Mouse (Mus musculus): ENCODE measurements around the gene Scfd2. TPM values are rescaled to one million over a fixed set of nuclear protein-coding genes. Genes with fewer than 3 reads are reported as not detected.
A peak's percentile ranks its signal among the peaks of the same experiment; 100 is the strongest.

The Scfd2 gene
- polyA plus RNA-seq (2014; fragmentation: Nextera tagmentation; extraction: Ambion mirVana): 16.7 and 18.4 TPM in 2 replicates

DNA sequence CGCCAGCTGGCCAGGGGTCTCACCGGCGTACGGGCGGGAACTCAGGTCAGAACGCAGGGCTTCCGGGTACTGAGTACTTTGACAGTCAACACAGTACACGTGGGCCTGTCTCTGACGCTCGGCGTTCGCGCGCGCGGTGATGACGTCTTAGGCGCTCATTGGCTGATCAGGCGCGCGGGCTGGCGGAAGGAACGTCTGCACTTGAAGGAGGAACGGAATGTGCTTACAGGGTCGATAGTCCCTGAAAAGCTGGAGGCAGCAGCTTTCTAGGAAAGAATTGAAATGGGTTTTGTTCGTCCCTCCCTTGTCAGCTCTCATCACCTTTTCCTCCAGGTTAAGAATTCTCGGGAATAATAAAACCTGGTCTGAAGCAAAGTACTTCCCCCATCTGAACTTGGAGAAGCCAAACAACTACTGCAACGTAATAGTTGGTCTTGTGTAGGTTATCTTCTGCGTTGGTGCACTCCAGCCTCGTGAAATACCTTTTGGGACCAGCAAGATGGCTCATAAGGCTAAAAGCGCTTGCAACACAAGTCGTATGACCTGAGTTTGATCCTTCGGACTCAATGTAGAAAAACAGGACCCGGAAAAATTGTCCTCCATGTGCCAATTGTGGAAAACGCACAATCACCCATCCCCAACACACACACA is at the start of gene Scfd2:
Scfd2 (minus strand) TSS at position 130 of the 651 bp plus-strand sequence.
- Histone ChIP-seq H3K9me3 (ENCODE audit: control insufficient read depth, low read length) (no peaks in the 10 kb centered on the region), H3K27ac (replicated peaks; ENCODE audit: low read depth, low read length) (peak within 1 kb of the TSS; percentile 60; the same call in 1 of the 2 replicates), H3K4me2 (ENCODE audit: low read length) (peak within 1 kb of the TSS; percentile 99), H3K4me3 (replicated peaks; ENCODE audit: low read depth, low read length) (peak within 1 kb of the TSS; percentile 73), H3K36me3 (ENCODE audit: control insufficient read depth, insufficient read depth, low read length) (no peaks in the 10 kb centered on the region), H3K9ac (replicated peaks; ENCODE audit: low read length) (peak within 1 kb of the TSS; percentile 62), H3K4me1 (ENCODE audit: control insufficient read depth, insufficient read depth, low read length) (peaks cover 25% of the 10 kb centered on the region), H3K27me3 (ENCODE audit: control insufficient read depth, insufficient read depth, low read length) (no peaks in the 10 kb centered on the region)
- DNase-seq (peak; percentile 98), ATAC-seq (ENCODE audit: low FRiP score, low TSS enrichment) (peak; percentile 84)
- 7% methylated on average over 35 of the region's 35 CpGs for WGBS

DNA sequence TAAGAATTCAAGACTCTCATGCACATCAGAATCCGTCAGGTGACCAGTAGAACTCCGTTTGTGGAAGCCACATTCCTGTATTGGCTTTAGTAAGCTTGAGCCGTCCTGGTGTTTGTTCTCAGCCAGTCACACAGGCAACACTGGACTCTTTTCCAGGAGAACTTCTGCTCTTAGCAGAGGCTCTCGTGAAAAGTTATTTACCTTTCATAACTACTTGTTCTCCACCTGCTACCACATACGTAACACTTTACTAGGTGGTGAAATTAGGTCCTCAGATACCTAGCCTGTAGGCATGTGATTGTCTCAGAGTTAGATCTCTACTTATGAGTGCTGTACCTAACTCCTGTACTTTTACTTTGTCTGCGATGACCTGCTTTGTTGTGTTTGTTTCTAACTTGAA is 40.2 kb upstream of the Scfd2 start:
- Histone ChIP-seq H3K4me1 (ENCODE audit: control insufficient read depth, insufficient read depth, low read length) (no peaks in the 10 kb centered on the region), H3K27ac (replicated peaks; ENCODE audit: low read depth, low read length) (no peak overlapping the region), H3K4me3 (replicated peaks; ENCODE audit: low read depth, low read length) (no peak overlapping the region), H3K9me3 (ENCODE audit: control insufficient read depth, low read length) (no peaks in the 10 kb centered on the region), H3K9ac (replicated peaks; ENCODE audit: low read length) (no peak overlapping the region), H3K4me2 (ENCODE audit: low read length) (no peak overlapping the region), H3K27me3 (ENCODE audit: control insufficient read depth, insufficient read depth, low read length) (no peaks in the 10 kb centered on the region), H3K36me3 (ENCODE audit: control insufficient read depth, insufficient read depth, low read length) (peaks cover 35% of the 10 kb centered on the region)
- ATAC-seq (ENCODE audit: low FRiP score, low TSS enrichment) (no peak), DNase-seq (no peak)
- WGBS: 92% methylated on average over 6 of the region's 6 CpGs

DNA sequence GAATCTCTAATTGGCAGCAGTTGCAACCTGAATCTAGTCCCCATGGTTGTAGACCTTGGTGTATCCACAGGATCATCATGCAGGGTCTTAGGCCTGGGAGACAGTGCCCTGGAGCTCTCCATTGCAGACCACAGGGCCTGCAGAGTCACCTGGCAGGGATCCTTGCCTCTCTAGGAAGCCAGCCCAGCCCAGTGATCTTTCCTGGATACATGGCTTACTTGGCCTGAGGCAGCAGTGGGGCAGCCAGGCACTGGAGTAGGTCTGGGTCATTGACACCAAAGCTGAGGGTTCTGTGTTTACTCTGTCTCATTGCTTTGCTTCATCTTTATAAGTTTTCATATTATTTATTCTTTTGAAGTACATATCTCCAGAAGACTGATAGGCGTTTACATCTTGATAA is 29.6 kb upstream of the Scfd2 start:
- no peak for ATAC-seq (ENCODE audit: low FRiP score, low TSS enrichment)
- Histone ChIP-seq H3K4me1 (ENCODE audit: control insufficient read depth, insufficient read depth, low read length) (no peaks in the 10 kb centered on the region), H3K9me3 (ENCODE audit: control insufficient read depth, low read length) (no peaks in the 10 kb centered on the region), H3K9ac (replicated peaks; ENCODE audit: low read length) (no peak overlapping the region), H3K27ac (replicated peaks; ENCODE audit: low read depth, low read length) (no peak overlapping the region), H3K4me3 (replicated peaks; ENCODE audit: low read depth, low read length) (no peak overlapping the region), H3K4me2 (ENCODE audit: low read length) (no peak overlapping the region), H3K27me3 (ENCODE audit: control insufficient read depth, insufficient read depth, low read length) (no peaks in the 10 kb centered on the region), H3K36me3 (ENCODE audit: control insufficient read depth, insufficient read depth, low read length) (peaks cover 74% of the 10 kb centered on the region)
- DNase-seq: no peak
- 100% methylated on average over 1 of the region's 1 CpGs for WGBS

DNA sequence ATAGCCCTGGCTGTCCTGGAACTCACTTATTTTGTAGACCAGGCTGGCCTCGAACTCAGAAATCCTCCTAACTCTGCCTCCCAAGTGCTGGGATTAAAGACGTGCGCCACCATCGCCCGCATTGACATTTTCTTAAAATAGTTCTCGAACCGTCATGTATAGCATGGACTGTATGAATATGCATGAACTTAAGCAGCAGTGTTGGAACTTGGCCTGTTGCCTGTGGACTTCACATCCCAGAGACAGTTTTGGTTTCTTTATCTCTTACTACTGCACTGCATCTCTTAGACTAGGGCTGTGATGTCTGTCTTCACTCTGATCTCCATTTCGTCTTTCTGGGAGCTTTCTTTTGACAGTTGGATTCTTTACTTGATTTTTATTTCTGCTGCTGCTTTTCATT is 18.0 kb upstream of the Scfd2 start:
- Histone ChIP-seq H3K27ac (replicated peaks; ENCODE audit: low read depth, low read length) (no peak overlapping the region), H3K9me3 (ENCODE audit: control insufficient read depth, low read length) (no peaks in the 10 kb centered on the region), H3K4me3 (replicated peaks; ENCODE audit: low read depth, low read length) (no peak overlapping the region), H3K4me1 (ENCODE audit: control insufficient read depth, insufficient read depth, low read length) (no peaks in the 10 kb centered on the region), H3K4me2 (ENCODE audit: low read length) (no peak overlapping the region), H3K36me3 (ENCODE audit: control insufficient read depth, insufficient read depth, low read length) (peaks cover 51% of the 10 kb centered on the region), H3K9ac (replicated peaks; ENCODE audit: low read length) (no peak overlapping the region), H3K27me3 (ENCODE audit: control insufficient read depth, insufficient read depth, low read length) (no peaks in the 10 kb centered on the region)
- DNase-seq (no peak), ATAC-seq (ENCODE audit: low FRiP score, low TSS enrichment) (no peak)
- 81% methylated on average over 8 of the region's 8 CpGs for WGBS

DNA sequence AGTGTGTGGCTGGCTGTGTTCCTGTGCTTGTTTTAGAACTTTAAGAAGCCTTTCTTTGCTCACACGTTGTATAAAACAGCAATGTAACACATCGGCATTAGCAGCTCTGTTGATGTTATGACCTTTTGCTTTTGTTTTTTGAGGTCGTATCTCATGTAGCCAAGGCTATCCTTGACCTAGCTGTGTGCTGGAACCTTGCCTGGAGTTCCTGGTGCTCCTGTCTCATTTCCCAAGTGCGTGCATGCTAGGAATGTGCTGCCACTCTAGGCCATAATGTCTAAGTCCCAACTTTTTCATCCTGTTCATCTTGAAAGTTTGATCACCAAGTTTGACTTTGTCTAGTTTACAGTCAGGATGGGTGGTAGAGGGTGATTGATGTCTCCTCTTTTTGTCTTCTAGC is 14.0 kb upstream of the Scfd2 start:
- DNase-seq: no peak
- WGBS: 95% methylated on average over 4 of the region's 4 CpGs
- peaks cover 52% of the 10 kb centered on the region for H3K36me3 ChIP-seq (ENCODE audit: control insufficient read depth, insufficient read depth, low read length)
- H3K27me3 ChIP-seq (ENCODE audit: control insufficient read depth, insufficient read depth, low read length): no peaks in the 10 kb centered on the region
- no peak overlapping the region for H3K27ac ChIP-seq (replicated peaks; ENCODE audit: low read depth, low read length)
- H3K4me2 ChIP-seq (ENCODE audit: low read length): no peak overlapping the region
- H3K9ac ChIP-seq (replicated peaks; ENCODE audit: low read length): no peak overlapping the region
- no peak for ATAC-seq (ENCODE audit: low FRiP score, low TSS enrichment)
- no peak overlapping the region for H3K4me3 ChIP-seq (replicated peaks; ENCODE audit: low read depth, low read length)
- no peaks in the 10 kb centered on the region for H3K9me3 ChIP-seq (ENCODE audit: control insufficient read depth, low read length)
- H3K4me1 ChIP-seq (ENCODE audit: control insufficient read depth, insufficient read depth, low read length): no peaks in the 10 kb centered on the region

DNA sequence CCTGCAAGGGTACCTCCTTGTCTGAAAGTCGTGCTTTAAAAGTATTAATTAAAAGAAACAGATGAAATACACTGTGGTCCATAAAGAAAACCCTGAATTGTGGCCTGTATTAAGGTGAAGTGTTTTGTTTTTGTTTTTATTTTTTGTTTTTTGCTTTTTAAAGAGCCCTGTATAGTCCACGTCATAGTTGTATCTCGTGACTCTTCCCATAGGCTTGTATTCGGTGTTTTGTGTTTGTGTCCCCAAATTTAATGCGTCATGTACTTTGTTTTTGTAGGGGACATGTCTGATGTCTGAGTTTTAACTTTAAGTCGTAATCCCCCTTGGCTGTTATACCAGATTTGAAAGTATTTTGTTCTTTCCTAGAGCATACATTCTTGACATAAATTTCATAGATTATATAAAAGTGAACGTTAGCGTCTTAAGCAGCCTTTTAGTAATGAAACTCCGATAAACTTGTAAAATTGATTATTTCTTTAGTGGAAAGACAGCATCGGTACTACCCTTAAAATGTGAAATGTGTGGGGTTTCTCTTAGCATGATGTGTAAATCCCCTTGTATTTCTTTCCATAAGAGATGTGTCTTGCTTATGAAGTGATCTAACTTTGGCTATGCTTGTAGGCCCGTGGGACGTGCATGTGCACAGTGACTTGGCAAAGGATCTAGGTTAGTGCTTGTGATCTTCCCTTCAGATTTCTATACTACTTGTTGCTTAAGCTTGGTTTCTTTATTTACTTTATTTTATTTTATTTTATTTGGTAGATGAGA is 4.8 kb upstream of the Scfd2 start:
- peak overlapping the region; percentile 96; the same call in 1 of the 2 replicates for H3K27ac ChIP-seq (replicated peaks; ENCODE audit: low read depth, low read length)
- peak overlapping the region; percentile 94 for H3K4me3 ChIP-seq (replicated peaks; ENCODE audit: low read depth, low read length)
- ATAC-seq (ENCODE audit: low FRiP score, low TSS enrichment): no peak
- peak overlapping the region; percentile 93 for H3K9ac ChIP-seq (replicated peaks; ENCODE audit: low read length)
- H3K9me3 ChIP-seq (ENCODE audit: control insufficient read depth, low read length): no peaks in the 10 kb centered on the region
- 0 out of 2 replicates have a peak, but pooled peaks cover 6% of the 10 kb centered on the region for H3K36me3 ChIP-seq (ENCODE audit: control insufficient read depth, insufficient read depth, low read length)
- H3K4me1 ChIP-seq (ENCODE audit: control insufficient read depth, insufficient read depth, low read length): peaks cover 19% of the 10 kb centered on the region
- H3K27me3 ChIP-seq (ENCODE audit: control insufficient read depth, insufficient read depth, low read length): no peaks in the 10 kb centered on the region
- 47% methylated on average over 12 of the region's 12 CpGs for WGBS
- peak overlapping the region; percentile 62 for H3K4me2 ChIP-seq (ENCODE audit: low read length)
- no peak for DNase-seq

DNA sequence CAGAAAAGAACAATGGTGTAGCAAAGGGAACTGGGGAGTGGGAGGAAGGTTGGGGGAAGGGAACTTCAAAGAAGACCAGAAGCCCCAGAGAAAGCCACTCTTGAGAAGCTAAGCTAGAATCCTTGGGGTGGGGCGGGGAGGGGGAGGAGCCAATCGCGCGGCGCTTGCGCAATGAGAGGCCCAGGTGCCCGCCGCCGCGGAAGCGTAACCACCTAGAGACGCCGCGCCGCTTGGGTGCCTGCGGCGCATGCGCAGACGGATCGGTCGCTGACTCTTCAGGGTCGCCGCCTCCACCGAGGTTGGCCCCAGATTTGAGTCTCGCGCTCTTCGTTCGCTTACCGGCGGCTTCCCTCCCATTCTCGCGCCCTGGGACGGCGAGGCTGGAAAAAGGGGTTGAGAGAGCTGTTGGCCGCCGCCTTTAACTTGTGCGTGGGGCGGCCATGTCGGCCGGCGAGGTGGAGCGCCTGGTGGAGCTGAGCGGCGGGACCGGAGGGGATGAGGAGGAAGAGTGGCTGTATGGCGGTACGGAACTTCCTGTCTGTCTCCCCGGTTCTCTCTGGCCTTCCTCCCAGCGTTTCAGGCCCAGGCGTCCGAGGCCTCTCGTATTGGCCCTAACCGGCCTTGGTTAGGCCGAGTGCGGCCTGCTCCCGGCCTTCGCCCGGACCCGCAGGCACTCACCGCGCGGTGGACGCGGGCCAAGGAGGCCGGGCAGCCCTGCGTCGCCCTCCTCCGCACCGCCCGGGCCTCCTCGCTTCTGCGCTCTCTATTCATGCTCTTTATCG is 3.9 kb upstream of the Scfd2 start, which contains the start of gene Fip1l1:
Fip1l1 (plus strand) TSS at position 210 of the 782 bp plus-strand sequence.
- ATAC-seq (ENCODE audit: low FRiP score, low TSS enrichment): peak; percentile 92
- Histone ChIP-seq H3K27ac (replicated peaks; ENCODE audit: low read depth, low read length) (peak within 1 kb of the TSS; percentile 96), H3K36me3 (ENCODE audit: control insufficient read depth, insufficient read depth, low read length) (0 out of 2 replicates have a peak, but pooled peaks cover 3% of the 10 kb centered on the region), H3K27me3 (ENCODE audit: control insufficient read depth, insufficient read depth, low read length) (no peaks in the 10 kb centered on the region), H3K4me3 (replicated peaks; ENCODE audit: low read depth, low read length) (peak within 1 kb of the TSS; percentile 94), H3K4me2 (ENCODE audit: low read length) (peak within 1 kb of the TSS; percentile 62), H3K9ac (replicated peaks; ENCODE audit: low read length) (peak within 1 kb of the TSS; percentile 93), H3K9me3 (ENCODE audit: control insufficient read depth, low read length) (no peaks in the 10 kb centered on the region), H3K4me1 (ENCODE audit: control insufficient read depth, insufficient read depth, low read length) (peaks cover 26% of the 10 kb centered on the region)
- peak; percentile 99 for DNase-seq
- WGBS: under 1% methylated on average over 73 of the region's 73 CpGs

DNA sequence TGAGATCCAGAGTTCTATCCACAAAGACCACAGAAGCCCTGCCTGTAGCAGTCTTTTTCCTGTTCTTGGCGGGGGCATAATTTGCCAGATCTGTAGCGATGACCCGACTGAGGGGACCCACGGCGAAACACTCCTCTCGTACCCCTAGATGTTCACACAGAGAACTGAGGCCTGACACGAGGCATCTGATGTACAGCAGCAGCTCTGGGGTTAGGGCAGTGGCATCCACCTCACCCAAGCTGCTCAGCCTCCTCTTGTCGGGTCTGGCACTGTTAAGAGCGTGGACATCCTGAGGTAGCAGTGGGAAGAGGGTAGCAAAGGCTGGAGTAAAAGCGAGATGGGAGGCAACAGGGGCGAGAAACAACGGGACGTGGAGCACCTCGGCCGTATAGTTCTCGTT is 774 bp downstream of the Scfd2 start:
- H3K27ac ChIP-seq (replicated peaks; ENCODE audit: low read depth, low read length): no peak overlapping the region
- WGBS: 30% methylated on average over 16 of the region's 16 CpGs
- ATAC-seq (ENCODE audit: low FRiP score, low TSS enrichment) (no peak), DNase-seq (no peak)
- no peaks in the 10 kb centered on the region for H3K27me3 ChIP-seq (ENCODE audit: control insufficient read depth, insufficient read depth, low read length)
- H3K4me3 ChIP-seq (replicated peaks; ENCODE audit: low read depth, low read length): peak overlapping the region; percentile 73
- peak overlapping the region; percentile 99 for H3K4me2 ChIP-seq (ENCODE audit: low read length)
- H3K36me3 ChIP-seq (ENCODE audit: control insufficient read depth, insufficient read depth, low read length): no peaks in the 10 kb centered on the region
- H3K4me1 ChIP-seq (ENCODE audit: control insufficient read depth, insufficient read depth, low read length): peaks cover 18% of the 10 kb centered on the region
- no peaks in the 10 kb centered on the region for H3K9me3 ChIP-seq (ENCODE audit: control insufficient read depth, low read length)
- H3K9ac ChIP-seq (replicated peaks; ENCODE audit: low read length): peak overlapping the region; percentile 62
